Mouse (Mus musculus): ENCODE results near the gene Ccdc122. TPM values are rescaled to one million over a fixed set of nuclear protein-coding genes. Genes with fewer than 3 reads are reported as not detected.
"Not testable (repeated sequence)": the region's sequence is repeated elsewhere in the genome, so short reads cannot be mapped to it uniquely, and the experiment has no call there.

Ccdc122 gene
- total RNA-seq (2015) (2.7 and 3.7 TPM in 2 replicates), total RNA-seq (2017) (4.7 TPM in 2 replicates)

GRCm38 (mm10) chr14:77036226-77037046, at the start of gene Ccdc122, which contains the start of gene Lacc1:
Gene Ccdc122 (plus strand): TSS chr14:77036772.
Gene Lacc1 (minus strand): TSS chr14:77036904.
- peak; percentile 83 for ATAC-seq (ENCODE audit: poor library complexity, severe bottlenecking)

GRCm38 (mm10) chr14:76990351-76990750, 46.2 kb upstream of the Ccdc122 start:
- ATAC-seq (ENCODE audit: poor library complexity, severe bottlenecking), result not testable (repeated sequence)

GRCm38 (mm10) chr14:77004740-77005139, 31.8 kb upstream of the Ccdc122 start:
- ATAC-seq (ENCODE audit: poor library complexity, severe bottlenecking), result no peak

GRCm38 (mm10) chr14:77005566-77005965, 31.0 kb upstream of the Ccdc122 start:
- no peak for ATAC-seq (ENCODE audit: poor library complexity, severe bottlenecking)

- ATAC-seq (ENCODE audit: poor library complexity, severe bottlenecking), result peak; percentile 68
Observed at GRCm38 (mm10) chr14:77008238-77008637, 28.3 kb upstream of the Ccdc122 start.

- peak; percentile 79 for ATAC-seq (ENCODE audit: poor library complexity, severe bottlenecking)
Observed at GRCm38 (mm10) chr14:77011804-77012203, 24.8 kb upstream of the Ccdc122 start.

GRCm38 (mm10) chr14:77016783-77017182, 19.8 kb upstream of the Ccdc122 start:
- ATAC-seq (ENCODE audit: poor library complexity, severe bottlenecking), result not testable (repeated sequence)

GRCm38 (mm10) chr14:77017211-77017610, 19.4 kb upstream of the Ccdc122 start:
- no peak for ATAC-seq (ENCODE audit: poor library complexity, severe bottlenecking)

- ATAC-seq (ENCODE audit: poor library complexity, severe bottlenecking), result no peak
Observed at GRCm38 (mm10) chr14:77024499-77024898, 12.1 kb upstream of the Ccdc122 start.

- no peak for ATAC-seq (ENCODE audit: poor library complexity, severe bottlenecking)
Observed at GRCm38 (mm10) chr14:77029319-77030054, 7.1 kb upstream of the Ccdc122 start.

GRCm38 (mm10) chr14:77030808-77031207, 5.8 kb upstream of the Ccdc122 start:
- no peak for ATAC-seq (ENCODE audit: poor library complexity, severe bottlenecking)

GRCm38 (mm10) chr14:77032433-77032832, 4.1 kb upstream of the Ccdc122 start:
- no peak for ATAC-seq (ENCODE audit: poor library complexity, severe bottlenecking)

GRCm38 (mm10) chr14:77033391-77033790, 3.2 kb upstream of the Ccdc122 start:
- ATAC-seq (ENCODE audit: poor library complexity, severe bottlenecking), result peak; percentile 20; the same call in 1 of the 2 replicates

GRCm38 (mm10) chr14:77034175-77034915, 2.2 kb upstream of the Ccdc122 start:
- peak; percentile 63 for ATAC-seq (ENCODE audit: poor library complexity, severe bottlenecking)

GRCm38 (mm10) chr14:77034970-77035369, 1.6 kb upstream of the Ccdc122 start:
- no peak for ATAC-seq (ENCODE audit: poor library complexity, severe bottlenecking)

GRCm38 (mm10) chr14:77037330-77037729, 758 bp downstream of the Ccdc122 start:
- no peak for ATAC-seq (ENCODE audit: poor library complexity, severe bottlenecking)

GRCm38 (mm10) chr14:77037832-77038425, 1.4 kb downstream of the Ccdc122 start:
- ATAC-seq (ENCODE audit: poor library complexity, severe bottlenecking), result 0 out of 2 replicates have a peak, but pooled peaks have one; percentile 14

- ATAC-seq (ENCODE audit: poor library complexity, severe bottlenecking), result no peak
Observed at GRCm38 (mm10) chr14:77053288-77053687, 16.7 kb downstream of the Ccdc122 start.

- ATAC-seq (ENCODE audit: poor library complexity, severe bottlenecking), result no peak
Observed at GRCm38 (mm10) chr14:77069361-77069760, 32.8 kb downstream of the Ccdc122 start.

GRCm38 (mm10) chr14:77081248-77081647, 44.7 kb downstream of the Ccdc122 start:
- peak; percentile 81 for ATAC-seq (ENCODE audit: poor library complexity, severe bottlenecking)

- ATAC-seq (ENCODE audit: poor library complexity, severe bottlenecking), result no peak
Observed at GRCm38 (mm10) chr14:77100285-77100684, 63.7 kb downstream of the Ccdc122 start.
